8 mouse cellular contexts compared by ENCODE assay signal in the genomic region with DNA sequence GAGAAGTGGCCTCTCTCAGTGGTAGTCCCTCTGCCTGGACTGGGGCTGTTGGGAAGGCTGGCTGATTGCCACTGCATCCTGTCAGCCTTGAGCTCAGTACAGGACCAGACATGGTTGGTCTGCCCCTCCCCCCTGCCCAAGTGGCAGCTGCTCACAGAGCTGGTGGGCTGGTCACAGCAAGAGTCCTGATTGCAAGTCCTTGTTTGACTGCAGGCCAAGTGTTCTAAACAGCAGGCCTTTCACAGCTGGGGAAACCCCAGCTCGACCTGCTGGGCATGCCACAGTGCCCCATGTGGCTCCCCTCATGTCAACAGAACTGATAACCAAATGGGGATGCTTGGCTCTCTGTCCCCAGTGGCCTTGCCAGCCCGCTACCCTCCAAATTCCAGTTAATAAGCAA. TPM values are rescaled to one million over a fixed set of nuclear protein-coding genes. Genes with fewer than 3 reads are reported as not detected.
DNase-seq lines count a peak whose midpoint lies in the region; ATAC-seq and TF ChIP-seq lines count a peak whose summit lies in the region.

No protein-coding gene starts in this region.

- dilution Hi-C loops in CH12.LX (cut with MboI; ENCODE audit: extremely low pct_ligation_motif_present, extremely low pct_unique_long_range_greater_than_20kb, low sequenced_read_pairs): no loop called here

- no peaks in the 10 kb centered on the region for H3K79me2 ChIP-seq in CH12.LX (replicated peaks; ENCODE audit: control insufficient read depth, extremely low read depth, insufficient read depth, poor library complexity, severe bottlenecking)

- H3K27me3 ChIP-seq in CH12.LX (replicated peaks): no peaks in the 10 kb centered on the region
- H3K27me3 ChIP-seq in midbrain, embryonic 12.5 days: no peaks in the 10 kb centered on the region

- TF ChIP-seq POLR2A in CH12.LX (IDR thresholded peaks at IDR 0.05; ENCODE audit: low read depth, low read length): 0 out of 2 replicates have a peak, but pooled peaks have one; percentile 32

- TF ChIP-seq RAD21 in CH12.LX (IDR thresholded peaks at IDR 0.05; ENCODE audit: low read depth, low read length): peak; percentile 43

- no peak overlapping the region for H3K4me3 ChIP-seq in CH12.LX (replicated peaks in 1 of 3; ENCODE audit: low read depth in 2 of 3, low read length in 2 of 3, poor library complexity in 1 of 3)
- H3K4me3 ChIP-seq in midbrain, embryonic 12.5 days: no peak overlapping the region

- intact Hi-C loops in heart, postnatal 14 days (cut with DNase I): no loop called here

- DNase-seq in 3T3-L1 (ENCODE audit: low read depth, low spot score): peak; percentile 37
- peak; percentile 80 for DNase-seq in CH12.LX (ENCODE audit: extremely low read depth)
- DNase-seq in fibroblast of lung, adult 2 months (ENCODE audit: low read depth): peak; percentile 10
- peak; percentile 85 to 90 for DNase-seq in heart, postnatal 14 days
- DNase-seq in left cerebral cortex, adult 9 months (ENCODE audit: low spot score in 2 of 2): peak; percentile 9 to 10
- DNase-seq in yolk sac, embryonic 10.5 days (ENCODE audit: low spot score): peak; percentile 25

- ATAC-seq in midbrain, embryonic 12.5 days (ENCODE audit: low FRiP score, low read depth): peak; percentile 85
- ATAC-seq in CD4-positive, CD25-positive, alpha-beta regulatory T cell, adult 4 months: no peak

- H3K27ac ChIP-seq in CH12.LX (ENCODE audit: insufficient read depth, low read depth): peak overlapping the region; percentile 43
- H3K27ac ChIP-seq in midbrain, embryonic 12.5 days (replicated peaks): 0 out of 2 replicates have a peak overlapping the region, but pooled peaks have one; percentile 46

- H3K4me2 ChIP-seq in CH12.LX (ENCODE audit: insufficient read depth, low read depth, poor library complexity, severe bottlenecking): peak overlapping the region; percentile 52
- no peak overlapping the region for H3K4me2 ChIP-seq in midbrain, embryonic 12.5 days (replicated peaks)

- no peaks in the 10 kb centered on the region for H3K36me3 ChIP-seq in CH12.LX (replicated peaks in 1 of 2; ENCODE audit: control insufficient read depth in 1 of 2, insufficient read depth in 1 of 2, low read length in 1 of 2)
- H3K36me3 ChIP-seq in midbrain, embryonic 12.5 days: no peaks in the 10 kb centered on the region

- H3K9ac ChIP-seq in CH12.LX (ENCODE audit: insufficient read depth, low read depth): peak overlapping the region; percentile 35; the same call in 1 of the 2 replicates
- H3K9ac ChIP-seq in midbrain, embryonic 12.5 days (replicated peaks): no peak overlapping the region

- in situ Hi-C loops in CH12.LX (cut with MboI; ENCODE audit: low pct_ligation_motif_present, low pct_unique_long_range_greater_than_20kb, low sequenced_read_pairs): no loop called here

- WGBS in midbrain, embryonic 12.5 days: 23% methylated on average over 2 of the region's 2 CpGs

- peak in 1 of 2 experiments; percentile 56; a peak in 2 of 4 replicates for TF ChIP-seq CTCF in CH12.LX (conservative IDR thresholded peaks at IDR 0.05 in 1 of 2, IDR thresholded peaks at IDR 0.05 in 1 of 2; ENCODE audit: low read depth in 2 of 2, low read length in 2 of 2)

- peaks cover 4% of the 10 kb centered on the region for H3K9me3 ChIP-seq in CH12.LX (replicated peaks; ENCODE audit: low read length)
- H3K9me3 ChIP-seq in midbrain, embryonic 12.5 days: no peaks in the 10 kb centered on the region

- H3K4me1 ChIP-seq in CH12.LX (ENCODE audit: control insufficient read depth in 1 of 2, insufficient read depth in 2 of 2): peaks cover 12 to 26% of the 10 kb centered on the region in 2 experiments
- peaks cover 8% of the 10 kb centered on the region; the same call in 1 of the 2 replicates for H3K4me1 ChIP-seq in midbrain, embryonic 12.5 days

- TF ChIP-seq EP300 in CH12.LX (IDR thresholded peaks at IDR 0.05; ENCODE audit: low read length): peak; percentile 68

TF ChIP-seq in CH12.LX, 34 proteins besides CTCF, POLR2A, EP300 and RAD21:
- TF ChIP-seq NRF1 (IDR thresholded peaks at IDR 0.05; ENCODE audit: low read depth, low read length) (no peak), MYC (IDR thresholded peaks at IDR 0.05; ENCODE audit: low read depth, low read length) (peak; percentile 68; the same call in 1 of the 2 replicates), ZC3H11A (IDR thresholded peaks at IDR 0.05; ENCODE audit: low read depth, low read length) (no peak), MEF2A (IDR thresholded peaks at IDR 0.05; ENCODE audit: borderline replicate concordance, low read depth, low read length) (peak; percentile 72; the same call in 1 of the 2 replicates), JUN (IDR thresholded peaks at IDR 0.05; ENCODE audit: insufficient read depth, low read depth, low read length) (no peak), SMC3 (IDR thresholded peaks at IDR 0.05; ENCODE audit: low read depth, low read length) (peak; percentile 31; the same call in 1 of the 2 replicates), ZMIZ1 (IDR thresholded peaks at IDR 0.05; ENCODE audit: low read depth, low read length) (peak; percentile 52; the same call in 1 of the 2 replicates), TBP (conservative IDR thresholded peaks at IDR 0.05; ENCODE audit: low read depth, low read length) (no peak), ZNF384 (IDR thresholded peaks at IDR 0.05; ENCODE audit: low read depth, low read length) (no peak), MAX (IDR thresholded peaks at IDR 0.05; ENCODE audit: low read length) (peak; percentile 85), NELFE (IDR thresholded peaks at IDR 0.05; ENCODE audit: low read depth, low read length) (no peak; the same call in 1 of the 2 replicates), JUND (conservative IDR thresholded peaks at IDR 0.05; ENCODE audit: low read depth, low read length) (no peak), CHD1 (IDR thresholded peaks at IDR 0.05; ENCODE audit: low read depth, low read length) (no peak), E2F4 (IDR thresholded peaks at IDR 0.05; ENCODE audit: insufficient replicate concordance, low read depth, low read length) (no peak), SIN3A (IDR thresholded peaks at IDR 0.05; ENCODE audit: low read length) (peak; percentile 85), MAFK (IDR thresholded peaks at IDR 0.05; ENCODE audit: insufficient replicate concordance, low read length) (no peak), HCFC1 (IDR thresholded peaks at IDR 0.05; ENCODE audit: low read depth, low read length) (no peak), ETS1 (conservative IDR thresholded peaks at IDR 0.05; ENCODE audit: low read depth, low read length) (peak; percentile 67), KAT2A (IDR thresholded peaks at IDR 0.05; ENCODE audit: insufficient replicate concordance, low read length) (no peak), ELF1 (IDR thresholded peaks at IDR 0.05; ENCODE audit: low read depth, low read length) (no peak; the same call in 1 of the 2 replicates), BHLHE40 (IDR thresholded peaks at IDR 0.05; ENCODE audit: low read depth, low read length) (peak; percentile 67), RCOR1 (conservative IDR thresholded peaks at IDR 0.05; ENCODE audit: low read depth, low read length) (no peak), MAZ (IDR thresholded peaks at IDR 0.05; ENCODE audit: low read depth, low read length) (no peak), USF2 (conservative IDR thresholded peaks at IDR 0.05; ENCODE audit: low read depth, low read length) (no peak), PAX5 (IDR thresholded peaks at IDR 0.05; ENCODE audit: low read length) (no peak), TCF12 (IDR thresholded peaks at IDR 0.05; ENCODE audit: low read depth, low read length) (peak; percentile 95), ZKSCAN1 (IDR thresholded peaks at IDR 0.05; ENCODE audit: borderline replicate concordance, low read depth, low read length) (no peak), USF1 (IDR thresholded peaks at IDR 0.05; ENCODE audit: low read depth, low read length) (no peak), IRF4 (IDR thresholded peaks at IDR 0.05; ENCODE audit: low read depth, low read length) (peak; percentile 81; the same call in 1 of the 2 replicates), MXI1 (IDR thresholded peaks at IDR 0.05; ENCODE audit: low read depth, low read length) (peak; percentile 76; the same call in 1 of the 2 replicates), GABPA (IDR thresholded peaks at IDR 0.05; ENCODE audit: insufficient replicate concordance, low read depth, low read length) (no peak), POLR2AphosphoS2 (IDR thresholded peaks at IDR 0.05; ENCODE audit: low read depth, low read length) (no peak), CHD2 (IDR thresholded peaks at IDR 0.05; ENCODE audit: low read length) (peak; percentile 83), UBTF (IDR thresholded peaks at IDR 0.05; ENCODE audit: low read depth, low read length) (no peak)

RNA-seq across cellular contexts. Expression of gene Klhl42, which starts 54.1 kb away (rescaled TPM):
- total RNA-seq in CH12.LX (2012; rRNA removed) (7.4 and 8.0 TPM in 2 replicates), CH12.LX (2014; rRNA removed) (3.6 and 4.5 TPM in 2 replicates)
- polyA plus RNA-seq in CH12.LX (2012; ENCODE audit: insufficient read length, low read depth): 2.5 and 2.7 TPM in 2 replicates
- total RNA-seq in heart, postnatal 14 days (2021): 1 to 10 TPM; 8.2 to 8.7 TPM
- 8.2 and 9.0 TPM in 2 replicates for polyA plus RNA-seq in midbrain, embryonic 12.5 days (2016; fragmentation: Nextera tagmentation; extraction: Ambion mirVana)
- 1 to 10 TPM; 4.2 to 4.6 TPM for polyA plus RNA-seq in CD4-positive, CD25-positive, alpha-beta regulatory T cell, adult 4 months (2017; shearing (Covaris generic))

RNA-seq across cellular contexts. Expression of gene Mansc4, which starts 58.4 kb away (rescaled TPM):
- total RNA-seq in CH12.LX (2012; rRNA removed): not detected in 2 replicates
- total RNA-seq in CH12.LX (2014; rRNA removed): not detected in 2 replicates
- polyA plus RNA-seq in CH12.LX (2012; ENCODE audit: insufficient read length, low read depth): 0.20 TPM in 1 of 2 replicates, not detected in the other
- total RNA-seq in heart, postnatal 14 days (2021): not detected
- polyA plus RNA-seq in midbrain, embryonic 12.5 days (2016; fragmentation: Nextera tagmentation; extraction: Ambion mirVana): 0.21 and 0.32 TPM in 2 replicates
- 1 to 10 TPM; 1.4 to 1.6 TPM for polyA plus RNA-seq in CD4-positive, CD25-positive, alpha-beta regulatory T cell, adult 4 months (2017; shearing (Covaris generic))

Comparison
In these comparisons a context has a peak if more than half of its experiments do, and no peak if none do; other contexts are left out.
1. DNase-seq: peak in every context shown above with its lines; median percentile 88 in heart, postnatal 14 days; 80 in CH12.LX; 37 in 3T3-L1; 25 in yolk sac, embryonic 10.5 days; 10 in fibroblast of lung, adult 2 months; 10 in left cerebral cortex, adult 9 months.